Mouse (Mus musculus): ENCODE results near the gene Sspo. TPM values are rescaled to one million over a fixed set of nuclear protein-coding genes. Genes with fewer than 3 reads are reported as not detected.

The Sspo gene
- total RNA-seq (2021) = 1 to 10 TPM in 1 of 2 experiments, under 1 TPM in 1; 0.56 to 1.5 TPM
- long read RNA-seq, experiment 1, partial matches to known transcripts = 0 of 1 reads
- long read RNA-seq, experiment 1, other reads (novel, unspliced or antisense) = 1 of 1 reads
- long read RNA-seq, experiment 2, partial matches to known transcripts = 0 of 3 reads
- long read RNA-seq, experiment 2, other reads (novel, unspliced or antisense) = 3 of 3 reads

GRCm38 (mm10) chr6:48447929-48448328 lies at the start of gene Sspo:
Gene Sspo (plus strand): TSS chr6:48448229.
- H3K4me3 ChIP-seq = no peak within 1 kb of the TSS
- H3K27ac ChIP-seq = no peak within 1 kb of the TSS
- no peak for TF ChIP-seq CTCF (IDR thresholded peaks at IDR 0.05)
- no peak for DNase-seq (ENCODE audit: extremely low spot score in 1 of 2, low spot score in 2 of 2)
- intact Hi-C loops (cut with DNase I) = loop anchor here (5.0 kb wide), 1 partner anchor 89 kb away; the partner anchor contains the start of gene Atp6v0e2

DNA sequence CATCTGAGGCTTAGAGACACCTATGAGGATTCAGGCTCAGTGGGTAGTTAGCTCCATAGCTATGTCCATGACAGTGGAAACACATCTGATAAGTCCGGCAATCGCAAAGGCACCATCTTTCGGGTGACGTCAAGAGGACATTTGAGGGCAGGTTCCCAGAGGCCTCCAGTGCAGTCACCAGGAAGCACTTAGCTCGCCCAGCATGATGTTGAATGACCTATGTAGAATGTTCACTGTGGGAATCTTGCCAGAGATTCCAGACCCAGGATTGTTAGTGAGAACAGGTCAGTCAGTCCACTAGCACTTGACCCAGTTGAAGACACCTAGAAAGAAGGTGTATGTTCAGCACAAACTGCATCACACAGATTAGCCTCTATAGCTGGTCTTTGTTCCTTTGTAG lies 48.1 kb upstream of the Sspo start:
- DNase-seq (ENCODE audit: extremely low spot score in 1 of 2, low spot score in 2 of 2) = no peak
- no peak overlapping the region for H3K4me3 ChIP-seq
- H3K27ac ChIP-seq = no peak overlapping the region
- intact Hi-C loops (cut with DNase I) = loop anchor here (5.0 kb wide), 3 partner anchors 137 to 313 kb away; partner anchors contain the start of genes Atp6v0e2 and Zfp746
- no peak for TF ChIP-seq CTCF (IDR thresholded peaks at IDR 0.05)

DNA sequence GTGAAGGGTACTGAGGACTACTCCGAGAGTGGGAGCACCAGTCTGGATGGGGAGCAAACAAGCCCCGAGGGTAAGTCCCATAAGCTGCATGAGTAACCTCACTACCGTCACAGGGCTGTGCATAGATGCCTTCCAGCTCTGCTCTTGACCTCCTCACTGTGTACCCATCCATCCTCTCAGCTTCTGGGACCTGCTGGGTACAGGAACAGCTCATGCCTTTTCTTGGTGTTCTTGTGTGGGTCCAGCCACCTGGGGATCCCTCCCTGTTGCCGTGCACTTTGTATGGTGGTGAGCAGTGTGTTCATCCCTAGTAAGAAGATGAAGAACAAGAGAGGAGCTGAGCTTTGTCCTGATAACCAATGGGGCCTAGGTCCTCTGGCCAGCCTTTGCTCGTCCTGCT lies 44.0 kb upstream of the Sspo start:
- intact Hi-C loops (cut with DNase I) = loop anchor here (2.0 kb wide), 1 partner anchor 225 kb away; no protein-coding TSS in a partner anchor
- TF ChIP-seq CTCF (IDR thresholded peaks at IDR 0.05) = no peak
- no peak overlapping the region for H3K4me3 ChIP-seq
- DNase-seq (ENCODE audit: extremely low spot score in 1 of 2, low spot score in 2 of 2) = no peak
- H3K27ac ChIP-seq = no peak overlapping the region

- intact Hi-C loops (cut with DNase I) = no loop called here
- no peak for TF ChIP-seq CTCF (IDR thresholded peaks at IDR 0.05)
- Histone ChIP-seq H3K4me3 (no peak overlapping the region), H3K27ac (no peak overlapping the region)
- DNase-seq (ENCODE audit: extremely low spot score in 1 of 2, low spot score in 2 of 2) = peak in 1 of 2 experiments; percentile 7
These were observed 38.2 kb upstream of the Sspo start for GRCm38 (mm10) chr6:48409726-48410343.

- TF ChIP-seq CTCF (IDR thresholded peaks at IDR 0.05) = no peak
- DNase-seq (ENCODE audit: extremely low spot score in 1 of 2, low spot score in 2 of 2) = no peak
- Histone ChIP-seq H3K27ac (no peak overlapping the region), H3K4me3 (no peak overlapping the region)
- intact Hi-C loops (cut with DNase I) = no loop called here
These were observed 37.5 kb upstream of the Sspo start for GRCm38 (mm10) chr6:48410551-48410950.

DNA sequence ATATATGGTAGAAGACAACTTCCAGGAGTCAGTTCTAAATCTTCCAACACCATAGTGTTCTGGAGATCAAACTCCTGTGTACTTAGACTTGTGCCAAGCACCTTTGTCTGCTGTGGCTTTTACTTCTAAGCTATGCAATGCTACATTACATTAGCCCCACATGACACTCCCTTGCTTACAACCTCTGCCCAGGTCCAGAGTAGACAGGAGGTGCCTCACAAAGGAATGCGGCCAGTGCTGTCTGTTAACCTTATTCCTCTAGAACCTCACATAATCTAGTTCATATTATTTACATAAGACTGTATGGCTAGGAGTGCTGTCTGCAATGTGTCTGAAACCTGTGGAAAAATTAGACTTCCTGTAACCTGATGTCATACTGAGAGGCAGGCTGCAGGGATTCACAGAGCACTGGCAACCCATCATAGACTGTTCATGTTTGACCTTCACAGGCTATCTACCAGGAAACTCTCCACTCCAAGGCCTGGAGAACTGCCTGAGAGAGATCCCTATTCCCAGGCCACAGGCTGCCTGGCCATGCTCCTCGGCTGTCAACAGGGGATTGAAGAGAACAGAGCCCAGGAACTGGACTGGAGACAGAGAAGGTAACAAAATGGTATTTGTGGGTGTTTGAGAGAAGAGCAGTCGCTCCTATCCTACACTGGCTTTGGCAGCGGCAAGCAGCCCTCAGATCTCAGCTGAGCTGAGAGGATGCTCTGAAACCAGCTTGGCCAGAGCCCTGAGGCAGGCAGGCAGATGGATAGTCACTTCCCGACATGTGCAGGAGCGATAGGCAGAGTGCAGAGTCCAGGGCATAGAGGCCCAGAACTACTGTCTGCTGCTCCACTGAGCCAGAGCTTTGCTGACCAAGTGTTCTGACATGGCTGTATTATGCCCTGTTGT lies 36.6 kb upstream of the Sspo start:
- H3K27ac ChIP-seq = no peak overlapping the region
- intact Hi-C loops (cut with DNase I) = no loop called here
- no peak overlapping the region for H3K4me3 ChIP-seq
- TF ChIP-seq CTCF (IDR thresholded peaks at IDR 0.05) = no peak
- no peak for DNase-seq (ENCODE audit: extremely low spot score in 1 of 2, low spot score in 2 of 2)

- no peak overlapping the region for H3K27ac ChIP-seq
- TF ChIP-seq CTCF (IDR thresholded peaks at IDR 0.05) = no peak
- H3K4me3 ChIP-seq = no peak overlapping the region
- intact Hi-C loops (cut with DNase I) = no loop called here
- DNase-seq (ENCODE audit: extremely low spot score in 1 of 2, low spot score in 2 of 2) = no peak
These were observed 35.9 kb upstream of the Sspo start for GRCm38 (mm10) chr6:48412147-48412546.

GRCm38 (mm10) chr6:48412662-48413061 lies 35.4 kb upstream of the Sspo start:
- TF ChIP-seq CTCF (IDR thresholded peaks at IDR 0.05) = no peak
- H3K27ac ChIP-seq = no peak overlapping the region
- DNase-seq (ENCODE audit: extremely low spot score in 1 of 2, low spot score in 2 of 2) = no peak
- intact Hi-C loops (cut with DNase I) = no loop called here
- H3K4me3 ChIP-seq = no peak overlapping the region

DNA sequence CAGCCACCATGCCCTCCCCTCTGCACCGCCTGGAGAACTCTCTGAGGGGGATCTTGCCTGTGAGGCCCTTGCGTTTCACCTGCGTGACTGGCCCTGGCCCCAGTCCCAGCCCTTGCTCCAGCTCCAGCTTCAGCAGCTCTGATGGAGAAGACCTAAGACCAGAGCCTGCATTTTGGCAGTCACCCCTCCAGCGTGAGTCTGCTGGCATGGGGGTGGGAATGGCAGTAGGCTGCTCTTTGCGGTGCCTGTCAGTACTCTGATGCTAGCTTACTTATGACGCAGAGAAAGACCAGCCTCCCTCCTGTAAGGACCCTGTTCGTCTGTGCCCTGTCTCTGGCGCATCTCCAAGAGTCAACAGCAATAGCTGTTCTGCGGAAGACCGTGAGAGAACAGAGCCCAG lies 34.9 kb upstream of the Sspo start:
- intact Hi-C loops (cut with DNase I) = no loop called here
- peak in 1 of 2 experiments; percentile 9 for DNase-seq (ENCODE audit: extremely low spot score in 1 of 2, low spot score in 2 of 2)
- H3K27ac ChIP-seq = no peak overlapping the region

GRCm38 (mm10) chr6:48414886-48415285 lies 33.1 kb upstream of the Sspo start:
- Histone ChIP-seq H3K4me3 (no peak overlapping the region), H3K27ac (no peak overlapping the region)
- no peak for TF ChIP-seq CTCF (IDR thresholded peaks at IDR 0.05)
- no peak for DNase-seq (ENCODE audit: extremely low spot score in 1 of 2, low spot score in 2 of 2)
- intact Hi-C loops (cut with DNase I) = no loop called here

More for the DNA sequence above, 34.9 kb upstream of the Sspo start:
- no peak for TF ChIP-seq CTCF (IDR thresholded peaks at IDR 0.05)
- no peak overlapping the region for H3K4me3 ChIP-seq

DNA sequence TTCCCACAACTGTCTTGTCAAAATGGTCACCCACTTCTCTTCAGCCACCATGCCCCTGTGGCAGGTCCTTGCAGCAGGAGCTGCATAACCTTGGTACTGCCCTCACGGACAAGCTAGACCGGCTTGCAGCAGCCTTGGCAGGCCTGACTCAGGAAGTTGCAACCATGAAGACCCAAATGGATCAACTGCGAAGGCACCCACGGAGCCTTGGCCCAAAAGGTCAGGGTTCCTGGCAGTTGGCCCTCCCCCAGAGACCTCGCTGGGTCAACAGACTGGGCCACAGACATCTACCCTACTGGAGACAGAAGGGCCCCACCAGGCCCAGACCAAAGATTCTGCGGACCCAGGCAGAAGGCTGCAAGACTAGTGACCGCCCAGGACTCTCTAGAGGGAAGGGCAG lies 32.4 kb upstream of the Sspo start:
- Histone ChIP-seq H3K27ac (no peak overlapping the region), H3K4me3 (no peak overlapping the region)
- intact Hi-C loops (cut with DNase I) = no loop called here
- TF ChIP-seq CTCF (IDR thresholded peaks at IDR 0.05) = no peak
- no peak for DNase-seq (ENCODE audit: extremely low spot score in 1 of 2, low spot score in 2 of 2)

DNA sequence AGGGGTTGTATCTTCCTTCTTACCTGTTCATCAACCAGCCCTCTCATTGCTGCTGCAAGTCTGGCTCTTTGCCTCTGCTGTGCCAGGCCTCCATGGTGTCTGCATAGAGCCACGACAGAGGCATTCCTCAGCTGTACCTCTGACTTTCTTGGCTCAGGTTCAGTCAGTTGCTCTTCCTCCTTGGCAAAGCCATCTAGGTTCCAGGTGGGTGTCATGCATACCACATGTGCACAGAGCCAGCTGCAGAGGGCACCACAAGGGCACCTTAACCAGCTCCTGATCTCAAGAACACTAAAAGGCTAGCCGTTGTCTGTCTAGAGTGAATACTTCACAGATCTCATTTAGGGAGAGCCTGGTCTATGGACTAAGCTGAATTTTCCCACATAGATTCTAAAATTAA lies 31.5 kb upstream of the Sspo start:
- no peak overlapping the region for H3K4me3 ChIP-seq
- no peak for TF ChIP-seq CTCF (IDR thresholded peaks at IDR 0.05)
- H3K27ac ChIP-seq = no peak overlapping the region
- intact Hi-C loops (cut with DNase I) = no loop called here
- no peak for DNase-seq (ENCODE audit: extremely low spot score in 1 of 2, low spot score in 2 of 2)
